Mouse (Mus musculus) left cerebral cortex, adult 9 months (tissue): ENCODE measurements around the gene Gm13090.
A peak's percentile ranks its signal among the peaks of the same experiment; 100 is the strongest.

ENCODE experiments used
- DNase-seq, 2 experiments: peaks; one replicate each; pipeline ENCODE4 v3.0.0; 2022; ENCODE audit warnings: low spot score in 2 of 2

The Gm13090 gene

DNA sequence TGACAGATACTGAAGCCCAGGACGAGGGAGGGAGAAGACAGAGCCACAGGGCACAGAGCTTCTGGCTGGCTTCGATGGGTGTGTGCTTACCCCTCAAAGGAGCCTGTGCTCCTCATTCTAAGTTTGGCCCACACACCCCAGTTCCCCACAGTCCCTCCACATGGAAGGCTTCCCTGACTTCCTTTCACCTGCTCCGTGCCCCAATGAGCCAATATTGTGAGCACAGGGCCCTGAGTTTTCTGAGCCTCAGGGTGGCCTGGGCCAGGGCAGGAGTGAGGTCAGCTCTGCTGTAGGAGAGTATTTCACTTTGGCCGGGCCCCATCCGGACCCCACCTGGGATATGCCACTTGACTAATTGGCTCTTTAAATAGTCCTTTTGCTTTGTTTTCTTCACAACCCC is 48.3 kb downstream of the Gm13090 start:
- no peak for DNase-seq

DNA sequence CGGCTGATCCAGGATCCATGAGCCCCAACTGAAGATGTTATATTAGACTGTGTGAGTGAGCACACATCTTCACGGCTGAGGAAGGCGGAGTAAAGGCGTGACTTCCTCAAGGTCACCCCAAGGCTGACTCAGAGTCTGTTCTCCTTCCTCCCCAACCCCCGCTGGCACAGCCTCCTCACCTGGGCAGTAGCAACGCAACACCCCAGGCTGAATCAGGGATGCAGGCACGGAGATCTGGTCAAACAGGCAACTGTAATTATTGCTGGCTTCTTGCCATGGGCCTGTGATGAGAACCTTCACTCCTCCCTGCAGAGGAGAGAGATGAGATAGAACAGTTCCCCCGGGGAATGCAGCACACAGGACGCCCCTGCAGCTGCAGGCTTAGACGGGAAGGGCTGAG is 48.8 kb downstream of the Gm13090 start:
- peak in 1 of 2 experiments; percentile 38 for DNase-seq

DNA sequence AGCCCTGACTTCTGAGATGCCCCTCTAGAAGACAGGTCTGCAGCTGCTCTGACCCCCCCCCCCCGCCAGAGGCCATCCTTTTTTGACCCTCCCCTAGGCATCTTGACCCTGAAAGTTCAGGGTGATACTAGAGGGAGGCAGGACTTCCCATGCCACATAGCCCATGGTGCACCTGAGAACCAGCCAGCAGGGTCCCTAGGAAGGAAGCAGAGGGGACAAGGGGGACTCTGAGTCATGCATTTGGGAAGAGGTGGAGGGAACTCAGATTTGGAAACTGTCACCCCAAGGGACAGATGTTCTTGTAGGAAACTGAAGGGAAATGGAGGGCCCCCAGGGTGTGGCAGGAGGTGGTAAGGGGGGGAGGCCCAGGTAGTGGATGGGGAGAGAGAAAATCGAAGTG is 49.2 kb downstream of the Gm13090 start:
- no peak for DNase-seq

DNA sequence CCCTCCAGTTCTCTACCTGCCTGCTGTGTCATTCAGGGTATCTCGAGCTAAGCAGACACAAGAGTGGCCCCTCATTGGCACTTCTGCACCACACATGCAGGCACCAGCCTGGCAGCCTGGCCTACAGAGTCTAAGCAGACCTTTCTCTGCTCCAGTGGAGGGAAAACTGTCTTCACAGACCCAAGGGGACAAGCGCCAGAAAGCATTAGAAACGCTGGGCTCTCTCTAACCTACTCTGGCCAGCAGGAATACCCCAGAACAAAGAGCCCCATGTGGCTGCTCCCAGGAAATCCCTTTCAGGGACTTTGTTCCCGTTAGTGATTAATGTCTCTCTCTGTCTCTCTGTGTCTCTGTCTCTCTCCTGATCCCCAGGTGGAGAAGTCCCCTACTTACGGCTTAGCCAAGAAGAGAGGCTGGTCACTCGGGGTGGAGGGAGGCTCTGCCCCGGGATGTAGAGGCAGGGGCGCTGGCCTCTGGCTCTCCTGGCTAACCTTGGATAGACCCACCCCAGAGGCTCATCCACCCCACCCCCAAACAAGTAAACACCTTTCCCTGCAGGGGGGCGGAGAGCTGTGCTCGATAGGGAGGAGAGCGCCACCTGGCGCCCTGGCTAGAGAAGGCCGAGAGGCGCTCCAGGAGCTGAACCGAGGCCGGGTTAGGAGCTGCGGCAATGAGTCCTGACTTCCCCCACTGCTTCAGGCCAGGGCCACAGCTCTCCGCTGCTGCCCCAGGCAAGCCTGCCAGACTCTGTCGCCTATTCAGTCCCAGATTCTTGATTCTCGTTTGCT is 49.9 kb downstream of the Gm13090 start:
- DNase-seq: peak; percentile 78 to 88

DNA sequence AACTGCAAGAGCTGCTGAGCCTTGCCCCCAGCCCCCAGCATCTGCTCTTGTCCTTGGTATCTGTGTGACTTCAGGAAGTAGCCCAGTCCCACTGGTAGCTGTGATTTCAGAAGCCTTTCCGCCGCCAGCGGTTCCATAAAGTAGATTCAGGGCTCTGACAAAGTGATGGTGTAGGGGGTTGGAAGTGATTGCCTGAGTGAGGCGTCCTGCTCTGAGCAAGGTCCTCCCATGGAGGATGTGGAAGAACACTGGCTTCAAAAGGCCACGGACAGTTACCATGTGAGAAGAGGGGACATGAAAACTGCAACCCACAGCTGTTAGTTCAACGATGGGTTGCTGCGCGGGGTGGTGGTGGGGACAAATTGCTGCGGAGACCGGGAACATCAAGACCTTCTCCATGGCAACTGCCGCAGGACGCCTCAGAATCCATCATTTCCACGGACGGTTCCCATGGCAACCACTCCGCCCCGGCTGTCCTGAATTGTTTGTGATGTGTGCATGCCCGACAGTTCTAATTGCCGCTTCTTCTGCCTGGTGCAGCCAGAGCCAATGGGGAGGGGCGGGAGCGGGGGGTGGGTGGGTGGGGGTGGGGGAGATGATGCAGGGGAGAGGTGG is 51.1 kb downstream of the Gm13090 start:
- peak; percentile 83 to 91 for DNase-seq
